Mouse (Mus musculus) T-cell, adult 2 months (primary cell): ENCODE measurements around the gene Ndrg4.
"Not testable (repeated sequence)": the region's sequence is repeated elsewhere in the genome, so short reads cannot be mapped to it uniquely, and the experiment has no call there.

Experiments
- DNase-seq: peaks from one replicate; pipeline ENCODE4 v3.0.0; 2022; ENCODE audit warnings: low spot score

Ndrg4 gene

GRCm38 (mm10) chr8:95676631-95677030 is at the start of gene Ndrg4:
Gene Ndrg4 (plus strand): TSS chr8:95676980.
- no peak for DNase-seq

- no peak for DNase-seq
Observed at GRCm38 (mm10) chr8:95632840-95633239, 43.9 kb upstream of the Ndrg4 start.

GRCm38 (mm10) chr8:95633262-95634062 is 43.3 kb upstream of the Ndrg4 start, which contains the start of gene Gins3:
Gene Gins3 (plus strand): TSS chr8:95633453.
- peak; percentile 91 for DNase-seq

- DNase-seq: no peak
Observed at GRCm38 (mm10) chr8:95634063-95634340, 42.8 kb upstream of the Ndrg4 start.

- no peak for DNase-seq
Observed at GRCm38 (mm10) chr8:95644942-95645341, 31.8 kb upstream of the Ndrg4 start.

- DNase-seq: no peak
Observed at GRCm38 (mm10) chr8:95648251-95648650, 28.5 kb upstream of the Ndrg4 start.

- DNase-seq: no peak
Observed at GRCm38 (mm10) chr8:95653351-95653750, 23.4 kb upstream of the Ndrg4 start.

GRCm38 (mm10) chr8:95655831-95656230 is 20.9 kb upstream of the Ndrg4 start:
- no peak for DNase-seq

- no peak for DNase-seq
Observed at GRCm38 (mm10) chr8:95656316-95657002, 20.3 kb upstream of the Ndrg4 start.

GRCm38 (mm10) chr8:95657523-95657922 is 19.3 kb upstream of the Ndrg4 start:
- no peak for DNase-seq

GRCm38 (mm10) chr8:95660334-95660882 is 16.4 kb upstream of the Ndrg4 start:
- DNase-seq: no peak

GRCm38 (mm10) chr8:95661085-95661484 is 15.7 kb upstream of the Ndrg4 start:
- no peak for DNase-seq

GRCm38 (mm10) chr8:95661575-95661974 is 15.2 kb upstream of the Ndrg4 start:
- DNase-seq: no peak

GRCm38 (mm10) chr8:95662885-95663598 is 13.7 kb upstream of the Ndrg4 start:
- DNase-seq: no peak

- DNase-seq: no peak
Observed at GRCm38 (mm10) chr8:95663599-95663949, 13.2 kb upstream of the Ndrg4 start.

- DNase-seq: not testable (repeated sequence)
Observed at GRCm38 (mm10) chr8:95665813-95666452, 10.8 kb upstream of the Ndrg4 start.

GRCm38 (mm10) chr8:95668163-95668958 is 8.4 kb upstream of the Ndrg4 start:
- DNase-seq: no peak

GRCm38 (mm10) chr8:95669967-95670366 is 6.8 kb upstream of the Ndrg4 start:
- DNase-seq: no peak

GRCm38 (mm10) chr8:95671861-95672260 is 4.9 kb upstream of the Ndrg4 start:
- no peak for DNase-seq

- DNase-seq: no peak
Observed at GRCm38 (mm10) chr8:95672811-95673210, 4.0 kb upstream of the Ndrg4 start.

- no peak for DNase-seq
Observed at GRCm38 (mm10) chr8:95677591-95678023, 827 bp downstream of the Ndrg4 start.
